Mouse (Mus musculus): Measurements from ENCODE around the gene Mgea5.

Mgea5 gene

GRCm38 (mm10) chr19:45796061-45796556 is 12.5 kb upstream of the Mgea5 start:
- no peak for DNase-seq (ENCODE audit: low read depth, low spot score)

GRCm38 (mm10) chr19:45795406-45795944 is 11.8 kb upstream of the Mgea5 start:
- DNase-seq (ENCODE audit: low read depth, low spot score) = no peak

- no peak for DNase-seq (ENCODE audit: low read depth, low spot score)
These were observed 11.1 kb upstream of the Mgea5 start for GRCm38 (mm10) chr19:45794718-45795117.

GRCm38 (mm10) chr19:45792404-45792803 is 8.8 kb upstream of the Mgea5 start:
- no peak for DNase-seq (ENCODE audit: low read depth, low spot score)

- peak; percentile 80 for DNase-seq (ENCODE audit: low read depth, low spot score)
These were observed 6.5 kb upstream of the Mgea5 start for GRCm38 (mm10) chr19:45789888-45790874.

- no peak for DNase-seq (ENCODE audit: low read depth, low spot score)
These were observed 5.7 kb upstream of the Mgea5 start for GRCm38 (mm10) chr19:45789365-45789764.

- no peak for DNase-seq (ENCODE audit: low read depth, low spot score)
These were observed 4.7 kb upstream of the Mgea5 start for GRCm38 (mm10) chr19:45788337-45788736.

GRCm38 (mm10) chr19:45787450-45787849 is 3.8 kb upstream of the Mgea5 start:
- no peak for DNase-seq (ENCODE audit: low read depth, low spot score)

GRCm38 (mm10) chr19:45785470-45785869 is 1.8 kb upstream of the Mgea5 start:
- DNase-seq (ENCODE audit: low read depth, low spot score) = no peak

GRCm38 (mm10) chr19:45783933-45784576 is 418 bp upstream of the Mgea5 start:
- no peak for DNase-seq (ENCODE audit: low read depth, low spot score)

- DNase-seq (ENCODE audit: low read depth, low spot score) = peak; percentile 56
These were observed 1.2 kb downstream of the Mgea5 start for GRCm38 (mm10) chr19:45782315-45783001.

- no peak for DNase-seq (ENCODE audit: low read depth, low spot score)
These were observed 2.0 kb downstream of the Mgea5 start for GRCm38 (mm10) chr19:45781676-45782075.

GRCm38 (mm10) chr19:45780350-45780915 is 3.2 kb downstream of the Mgea5 start:
- no peak for DNase-seq (ENCODE audit: low read depth, low spot score)

- DNase-seq (ENCODE audit: low read depth, low spot score) = no peak
These were observed 8.2 kb downstream of the Mgea5 start for GRCm38 (mm10) chr19:45775486-45775885.

GRCm38 (mm10) chr19:45771501-45771900 is 12.1 kb downstream of the Mgea5 start:
- no peak for DNase-seq (ENCODE audit: low read depth, low spot score)

GRCm38 (mm10) chr19:45760810-45761209 is 22.8 kb downstream of the Mgea5 start:
- no peak for DNase-seq (ENCODE audit: low read depth, low spot score)

- no peak for DNase-seq (ENCODE audit: low read depth, low spot score)
These were observed 25.0 kb downstream of the Mgea5 start for GRCm38 (mm10) chr19:45758671-45759070.

GRCm38 (mm10) chr19:45753551-45753950 is 30.1 kb downstream of the Mgea5 start:
- DNase-seq (ENCODE audit: low read depth, low spot score) = no peak

GRCm38 (mm10) chr19:45751881-45752280 is 31.8 kb downstream of the Mgea5 start:
- DNase-seq (ENCODE audit: low read depth, low spot score) = no peak

GRCm38 (mm10) chr19:45749243-45750043 is 34.2 kb downstream of the Mgea5 start, which contains the start of gene Npm3:
TSS of gene Npm3 (minus strand) at chr19:45749591.
- DNase-seq (ENCODE audit: low read depth, low spot score) = peak; percentile 75

Data from c-Kit-negative CD71-positive TER-119-positive erythroid progenitor cells, embryonic 14.5 days (primary cell).